Mouse (Mus musculus) adrenal gland, postnatal 4 days (tissue): ENCODE measurements around the gene Xirp2. TPM values are rescaled to one million over a fixed set of nuclear protein-coding genes. Genes with fewer than 3 reads are reported as not detected.
"Not testable (repeated sequence)": the region's sequence is repeated elsewhere in the genome, so short reads cannot be mapped to it uniquely, and the experiment has no call there.

Source experiments
- DNase-seq, 2 experiments: peaks; one replicate each; pipeline ENCODE4 v3.0.0; 2021 to 2022; ENCODE audit warnings: low spot score in 2 of 2, mixed read lengths in 2 of 2
- long read RNA-seq, 2 experiments: library from polyadenylated mRNA; stranded (forward); transcript quantifications; one replicate each; pipeline ENCODE4 v2.0.0; 2021
- total RNA-seq, 2 experiments: library from RNA; stranded (reverse); gene quantifications; 2 replicates each; pipeline ENCODE4 v1.2.3; 2021

The Xirp2 gene
- 1 to 10 TPM; 2.0 to 7.3 TPM for total RNA-seq
- long read RNA-seq, experiment 1, partial matches to known transcripts, result 1 of 1 reads
- long read RNA-seq, experiment 1, other reads (novel, unspliced or antisense), result 0 of 1 reads
- long read RNA-seq, experiment 2, partial matches to known transcripts, result 1 of 1 reads
- long read RNA-seq, experiment 2, other reads (novel, unspliced or antisense), result 0 of 1 reads

DNA sequence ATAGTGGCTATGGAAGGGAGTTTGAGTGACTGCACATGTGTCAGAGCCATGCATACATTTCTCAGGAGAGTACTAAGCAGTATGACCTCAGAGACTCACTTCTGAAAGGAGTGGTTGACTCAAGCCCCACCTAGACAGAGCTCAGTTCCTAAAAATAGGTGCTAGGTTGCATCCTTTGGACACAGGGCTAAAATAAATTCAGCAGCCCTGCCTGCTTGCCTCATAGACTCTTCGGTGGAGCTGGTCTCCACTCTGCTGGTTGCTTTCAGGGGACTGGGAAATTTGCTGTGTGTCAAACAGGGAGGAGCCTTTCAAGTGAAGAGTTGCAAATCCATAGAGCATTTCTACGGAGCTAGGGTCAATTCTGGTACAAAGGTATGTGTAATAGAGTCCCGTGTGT lies at the start of gene Xirp2:
TSS of gene Xirp2 (plus strand) at position 223 of the 400 bp plus-strand sequence.
- DNase-seq, result no peak

DNA sequence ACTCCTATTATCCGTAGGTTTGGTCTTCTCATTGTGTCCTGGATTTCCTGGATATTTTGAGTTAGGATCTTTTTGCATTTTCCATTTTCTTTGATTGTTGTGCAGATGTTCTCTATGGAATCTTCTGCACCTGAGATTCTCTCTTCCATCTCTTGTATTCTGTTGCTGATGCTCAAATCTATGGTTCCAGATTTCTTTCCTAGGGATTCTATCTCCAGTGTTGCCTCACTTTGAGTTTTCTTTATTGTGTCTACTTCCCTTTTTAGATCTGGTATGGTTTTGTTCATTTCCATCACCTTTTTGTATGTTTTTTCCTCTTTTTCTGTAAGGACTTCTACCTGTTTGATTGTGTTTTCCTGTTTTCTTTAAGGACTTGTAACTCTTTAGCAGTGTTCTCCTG lies 32.4 kb upstream of the Xirp2 start, which contains the start of gene Gm21830:
TSS of gene Gm21830 (plus strand) at position 301 of the 400 bp plus-strand sequence.
- not testable (repeated sequence) for DNase-seq

DNA sequence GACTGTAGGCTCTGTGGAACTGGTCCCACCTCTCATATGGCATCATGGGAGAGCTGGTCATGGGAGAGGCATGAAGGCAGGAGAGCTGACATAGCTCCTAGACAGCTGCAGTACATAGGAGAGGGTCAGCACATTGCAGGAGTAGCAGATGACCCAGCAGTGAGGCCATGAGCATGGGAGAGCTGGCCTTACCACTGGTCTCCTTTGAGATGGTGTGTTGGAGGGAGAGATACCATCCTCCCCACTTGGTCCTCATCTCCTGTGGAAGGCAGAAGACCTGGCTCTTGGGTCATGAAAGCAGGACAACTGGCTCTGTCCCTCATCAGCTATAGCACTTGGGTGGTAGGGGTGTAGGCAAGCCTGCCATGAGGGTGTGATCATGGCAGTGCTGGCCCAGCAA lies 24.9 kb upstream of the Xirp2 start:
- no peak for DNase-seq

DNA sequence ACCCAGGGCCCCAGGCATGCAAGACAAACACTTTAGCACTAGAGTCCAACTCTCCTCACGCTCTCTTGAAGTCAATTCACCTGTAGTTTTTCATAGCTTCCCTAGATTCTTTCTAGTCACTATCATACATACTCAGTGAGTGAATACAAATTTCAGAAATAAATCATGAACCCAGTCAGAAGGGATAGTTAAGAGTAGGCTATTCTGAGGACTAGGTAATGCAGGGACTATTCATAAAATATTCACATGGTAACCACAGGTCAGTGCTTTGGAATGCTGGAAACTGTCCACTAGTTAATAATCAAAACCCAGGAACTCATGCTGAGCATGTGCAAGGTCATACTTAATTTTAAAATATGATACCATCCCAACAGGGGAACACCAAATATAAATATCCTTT lies 23.0 kb upstream of the Xirp2 start:
- no peak for DNase-seq

DNA sequence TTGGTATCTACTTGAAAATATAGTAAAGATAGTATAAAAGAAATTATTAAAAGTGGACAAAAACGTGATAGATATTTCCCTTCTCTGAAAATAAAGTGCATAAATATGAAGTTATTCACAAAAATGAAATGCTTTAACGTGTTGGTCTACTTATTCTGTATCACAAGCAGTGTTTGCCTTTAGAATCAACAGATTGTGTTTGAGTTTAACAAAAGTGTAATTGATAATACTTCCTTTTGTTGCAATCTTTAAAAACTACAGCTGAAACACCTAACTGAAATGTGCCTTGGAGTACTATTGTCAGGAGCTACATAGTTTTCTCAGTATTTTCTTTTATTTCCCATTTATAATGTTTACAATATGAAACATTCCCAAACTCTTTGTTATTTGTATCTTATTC lies 12.7 kb upstream of the Xirp2 start, which contains the start of gene Gm26727:
TSS of gene Gm26727 (minus strand) at position 101 of the 400 bp plus-strand sequence.
- no peak for DNase-seq

DNA sequence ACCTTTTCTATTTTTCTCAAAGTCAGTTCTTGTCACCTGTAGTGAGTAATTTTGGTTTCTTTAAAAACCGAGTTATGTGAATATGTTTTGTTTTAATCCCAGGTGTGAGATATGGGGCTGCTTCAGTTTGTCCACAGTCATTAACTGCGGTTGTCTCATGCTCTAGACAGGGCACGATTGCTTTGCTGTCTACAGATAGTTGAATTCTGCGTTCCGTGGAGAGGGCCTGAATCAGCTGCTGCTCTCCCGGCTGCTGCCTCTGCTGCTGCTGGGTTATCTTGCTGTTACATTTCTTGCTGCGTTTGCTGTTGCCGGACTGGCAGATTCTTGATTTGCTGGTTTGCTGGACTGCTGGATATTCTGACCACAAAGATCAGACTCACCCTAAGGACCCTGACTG lies 7.5 kb upstream of the Xirp2 start:
- no peak for DNase-seq

DNA sequence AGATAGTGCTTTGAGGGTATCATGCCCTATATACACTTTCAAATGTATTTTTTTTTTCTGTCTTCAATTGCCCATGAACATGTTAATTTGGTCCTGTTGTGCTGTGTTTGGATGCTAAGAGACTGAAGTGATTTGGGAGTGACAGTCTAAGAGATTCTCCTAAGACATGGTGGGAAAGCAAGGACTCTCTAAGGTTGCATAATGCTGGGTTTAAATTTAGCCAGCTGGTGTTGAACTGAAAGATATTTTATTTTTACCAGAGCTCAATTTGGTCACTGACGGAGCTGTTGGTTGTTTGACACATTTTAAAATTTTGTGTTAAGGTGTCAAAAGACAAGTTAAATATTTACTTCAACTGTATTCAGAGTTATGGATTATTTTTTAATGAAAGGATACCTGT lies 970 bp downstream of the Xirp2 start:
- no peak for DNase-seq

DNA sequence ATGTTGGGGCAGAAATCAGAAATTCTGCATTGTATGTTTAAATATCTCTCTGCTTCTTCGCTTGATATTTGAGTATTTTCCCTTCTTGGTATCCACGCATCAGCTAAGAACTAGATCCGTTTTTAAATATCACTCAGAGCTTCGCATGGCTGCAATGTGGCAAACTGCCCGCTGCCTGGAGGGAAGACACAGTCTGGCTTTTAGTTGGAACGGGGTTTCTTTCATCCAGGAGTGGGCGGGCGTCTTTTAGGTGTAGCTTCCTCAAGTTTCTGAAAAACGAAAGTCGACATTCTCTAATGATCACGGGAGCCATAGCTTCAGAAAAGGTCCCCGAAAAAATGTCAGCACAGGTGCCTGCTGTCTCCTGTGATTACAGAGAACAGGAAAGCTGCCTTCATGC lies 1.4 kb downstream of the Xirp2 start:
- DNase-seq, result no peak

DNA sequence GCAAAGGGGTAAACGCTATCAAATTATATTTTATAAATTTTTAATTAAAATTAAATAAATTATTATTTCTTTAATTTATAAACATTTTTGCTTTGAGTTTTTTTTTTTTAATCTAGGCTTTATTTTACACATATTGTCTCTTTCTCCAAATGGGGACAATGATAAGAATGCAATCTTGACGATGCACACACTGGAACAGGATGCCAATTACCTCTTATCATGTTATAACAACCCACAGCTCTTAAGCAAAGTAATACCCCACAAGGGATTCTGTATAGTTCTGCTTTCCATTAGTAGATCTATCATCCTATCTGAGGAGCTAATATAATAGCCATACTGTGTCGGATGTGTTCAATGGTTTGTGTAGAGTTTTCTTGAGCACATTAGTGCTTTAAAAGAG lies 15.1 kb downstream of the Xirp2 start:
- no peak for DNase-seq

DNA sequence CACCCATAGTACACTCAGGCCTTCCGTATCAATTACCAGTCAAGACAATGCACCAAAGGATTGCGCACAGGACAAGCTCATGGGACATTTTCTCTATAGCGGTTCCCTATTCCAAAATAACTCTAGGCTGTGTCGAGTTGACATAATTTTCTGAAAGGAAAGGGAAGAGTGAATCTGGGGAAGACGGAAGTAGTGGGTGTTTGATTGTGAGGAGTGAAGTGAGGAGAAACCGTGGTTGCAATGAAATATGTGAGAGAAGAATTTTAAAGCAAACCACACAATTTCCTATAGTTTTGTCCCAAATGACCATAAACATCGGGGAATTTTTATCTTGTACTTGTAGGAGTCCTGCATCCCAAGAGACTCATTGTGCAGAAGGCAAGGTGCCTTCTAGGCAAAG lies 21.2 kb downstream of the Xirp2 start:
- DNase-seq, result no peak

DNA sequence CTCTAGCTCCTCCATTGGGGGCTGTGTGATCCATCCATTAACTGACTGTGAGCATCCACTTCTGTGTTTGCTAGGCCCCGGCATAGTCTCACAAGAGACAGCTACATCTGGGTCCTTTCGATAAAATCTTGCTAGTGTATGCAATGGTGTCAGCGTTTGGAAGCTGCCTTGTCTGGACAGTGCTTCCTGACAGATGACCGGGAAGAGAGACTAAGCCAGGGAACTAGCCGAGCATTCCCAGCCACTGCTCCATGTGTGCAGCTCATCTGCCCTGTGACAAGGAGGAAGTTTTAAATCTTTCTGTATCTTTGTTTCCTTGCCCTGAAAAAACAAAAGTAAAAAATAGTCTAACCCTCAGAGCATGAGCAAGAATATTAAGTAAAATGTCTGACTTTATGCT lies 24.2 kb downstream of the Xirp2 start:
- DNase-seq, result not testable (repeated sequence)

DNA sequence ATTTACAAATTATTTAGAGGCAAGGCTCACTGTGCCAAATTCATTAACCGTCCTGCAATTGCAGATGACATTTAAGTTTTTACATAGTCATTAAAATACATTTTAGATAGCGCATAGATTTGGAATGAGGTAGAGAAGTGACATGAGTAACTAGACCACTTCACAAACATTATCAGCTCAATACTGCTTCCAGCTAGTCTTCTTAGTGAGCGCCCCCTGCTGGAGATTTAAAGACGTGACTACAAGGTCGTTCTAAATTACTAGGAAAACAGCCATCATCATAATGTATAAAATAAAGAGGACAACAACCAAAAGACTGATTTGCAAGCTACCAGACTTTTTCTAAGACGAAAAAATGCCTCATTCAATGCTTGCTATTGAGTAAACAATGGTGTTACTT lies 32.0 kb downstream of the Xirp2 start:
- DNase-seq, result peak in 1 of 2 experiments; percentile 19

DNA sequence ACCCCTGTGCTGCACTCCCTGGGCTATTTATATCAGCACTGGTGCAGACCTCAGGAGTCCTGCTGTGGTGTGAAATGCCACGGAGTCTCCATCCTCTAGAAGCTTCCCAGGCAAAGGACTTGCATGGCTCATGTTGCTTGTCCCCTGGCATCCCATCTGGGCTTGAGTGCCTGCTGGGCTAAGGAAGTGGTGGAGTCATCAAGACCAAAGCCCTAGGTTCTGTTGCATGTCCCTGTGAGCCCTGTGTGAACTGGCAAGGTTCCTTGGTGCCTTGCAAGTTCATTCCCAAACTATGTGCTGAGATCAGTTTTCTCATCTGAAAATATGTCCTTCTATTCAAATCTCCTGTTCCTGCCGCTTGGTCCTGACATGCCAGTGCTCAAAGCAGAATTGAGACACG lies 35.2 kb downstream of the Xirp2 start:
- no peak for DNase-seq

DNA sequence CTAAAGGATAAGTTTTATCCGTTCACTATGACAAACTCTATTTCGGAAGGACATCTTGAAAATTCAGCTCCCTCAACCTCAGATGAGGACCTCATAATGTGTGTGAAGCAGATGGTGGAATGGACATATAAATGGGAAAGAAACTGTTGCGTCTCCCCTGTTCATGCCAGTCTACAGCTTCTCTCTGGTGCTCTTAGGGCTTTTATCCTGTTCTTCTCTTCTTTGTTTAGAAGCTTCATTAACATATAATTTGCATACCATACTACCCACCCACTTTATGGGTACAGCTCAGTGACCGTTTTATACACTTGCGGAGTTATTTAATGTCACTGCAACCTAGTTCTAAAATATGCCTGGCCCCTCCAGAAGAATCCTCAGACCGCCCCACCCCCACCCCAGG lies 40.9 kb downstream of the Xirp2 start:
- no peak for DNase-seq

DNA sequence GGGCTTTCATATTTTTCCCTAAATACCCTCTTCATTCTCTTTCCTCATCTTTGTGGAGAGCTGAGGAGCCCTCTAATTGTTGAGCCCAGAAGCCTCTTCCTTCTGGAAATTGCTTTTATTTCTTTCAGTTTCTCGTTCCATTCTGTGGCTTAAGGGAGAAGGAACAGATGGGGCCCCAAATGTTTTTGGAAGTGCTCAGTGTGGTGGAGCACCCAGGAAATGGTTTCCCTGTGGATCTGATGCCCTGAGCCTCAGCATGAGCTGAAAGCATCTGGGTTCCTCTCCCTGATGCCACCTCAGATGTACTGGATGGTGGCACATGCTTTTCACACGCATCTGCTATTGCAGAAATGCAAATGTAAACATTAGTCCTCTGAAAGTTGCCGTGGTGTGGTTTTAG lies 41.4 kb downstream of the Xirp2 start:
- DNase-seq, result no peak

DNA sequence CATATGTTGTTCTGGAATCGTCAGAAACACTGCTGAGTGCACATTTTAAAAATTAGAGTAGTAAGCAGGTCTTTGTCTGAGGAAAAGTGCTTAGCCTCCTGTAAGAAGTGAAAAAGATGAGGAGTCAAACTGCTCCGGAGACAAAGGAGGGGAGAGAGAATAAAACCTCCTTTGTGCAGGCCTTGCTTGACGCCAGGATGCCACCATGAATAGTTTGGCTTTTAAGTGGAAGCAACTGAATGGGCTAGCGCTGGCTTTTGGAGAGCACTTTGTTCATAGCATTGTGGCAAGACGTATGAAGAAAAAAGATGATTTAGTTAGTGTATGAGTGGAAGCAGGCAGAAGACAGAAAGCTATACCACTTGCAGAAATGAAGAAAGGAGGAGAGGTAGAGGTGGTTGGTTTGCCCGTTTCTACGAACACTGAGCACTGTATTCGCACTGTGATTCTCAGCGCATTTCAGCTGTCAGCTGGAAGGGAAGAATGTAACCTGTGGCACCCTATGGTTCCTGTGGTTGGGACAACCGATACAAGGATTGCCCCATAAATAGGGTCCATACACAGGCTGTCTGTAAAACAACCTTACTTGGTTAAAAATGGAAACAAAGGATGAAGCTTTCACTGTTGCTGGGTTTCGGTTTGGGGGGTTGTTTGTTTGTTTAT lies 42.8 kb downstream of the Xirp2 start:
- no peak for DNase-seq

DNA sequence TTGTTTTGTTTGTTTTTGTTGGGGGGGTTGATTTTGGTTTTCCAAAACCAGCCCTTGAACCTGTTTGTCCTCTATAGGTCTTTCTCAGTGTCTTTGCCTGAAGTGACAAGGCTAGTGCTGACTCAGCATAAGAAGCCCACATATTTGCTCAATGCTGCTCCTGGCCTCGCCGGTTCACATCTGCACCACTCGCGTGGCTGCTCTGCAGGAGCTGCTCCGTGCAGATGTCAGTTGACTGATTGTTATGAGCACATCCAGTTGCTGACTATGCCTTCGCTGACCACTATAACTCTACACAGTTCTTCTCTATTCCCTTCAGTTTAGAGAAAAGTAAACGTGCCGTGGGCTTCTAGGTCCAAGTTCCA lies 43.3 kb downstream of the Xirp2 start:
- DNase-seq, result no peak

DNA sequence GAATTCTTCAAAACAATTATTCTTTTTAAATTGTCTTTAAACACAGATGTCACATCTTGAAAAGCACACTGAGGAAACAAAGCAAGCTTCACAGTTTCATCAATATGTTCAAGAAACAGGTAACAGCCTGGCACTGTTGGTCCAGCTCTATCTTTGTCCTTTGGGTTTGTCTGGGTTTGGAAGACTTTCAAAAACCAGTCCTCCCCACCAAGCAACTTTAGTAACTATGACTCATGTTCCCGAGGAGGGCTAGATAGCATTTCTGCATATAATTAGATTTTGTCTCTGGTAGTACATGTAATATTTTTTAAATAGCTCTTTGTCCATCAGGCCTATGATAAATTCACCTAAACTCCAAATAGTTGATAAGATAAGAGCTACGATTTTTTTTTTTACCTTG lies 59.7 kb downstream of the Xirp2 start:
- DNase-seq, result no peak

DNA sequence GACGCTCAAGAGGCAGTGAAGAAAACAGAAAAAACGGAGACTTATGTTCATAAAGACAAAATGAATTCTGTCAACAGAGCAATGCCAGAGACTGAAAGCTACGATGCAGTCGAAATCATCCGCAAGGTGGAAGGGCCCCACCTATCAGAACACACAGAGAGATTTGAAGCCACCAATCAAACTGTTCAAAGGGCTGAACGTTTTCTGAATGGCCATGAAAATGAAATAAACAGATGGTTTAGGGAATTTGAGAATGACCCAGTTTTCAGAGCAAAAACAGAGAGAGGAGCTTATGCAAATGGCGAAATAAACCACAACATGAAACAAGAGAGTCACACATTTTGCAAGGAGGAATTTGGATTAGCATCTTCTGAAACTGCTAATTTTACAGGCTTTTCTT lies 70.6 kb downstream of the Xirp2 start:
- DNase-seq, result no peak

DNA sequence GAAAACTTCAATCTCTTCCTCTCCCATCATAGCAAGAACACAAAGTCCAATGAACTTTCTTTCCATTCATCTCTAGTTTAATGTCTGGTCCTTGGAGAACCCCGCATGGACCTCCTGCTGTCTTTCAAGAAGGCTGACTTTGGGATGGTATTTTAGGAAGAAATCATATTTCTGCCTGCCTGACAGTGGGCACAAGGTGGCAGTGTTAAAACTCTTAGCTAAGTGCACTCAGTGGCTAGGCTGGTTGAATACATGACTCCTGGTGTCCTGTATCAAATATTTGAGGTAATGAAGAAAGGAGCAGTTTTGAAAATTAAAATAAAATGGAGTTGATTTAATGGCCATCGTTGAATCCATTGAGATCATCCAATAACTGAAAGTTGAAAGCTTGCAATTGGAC lies 89.5 kb downstream of the Xirp2 start:
- no peak for DNase-seq

DNA sequence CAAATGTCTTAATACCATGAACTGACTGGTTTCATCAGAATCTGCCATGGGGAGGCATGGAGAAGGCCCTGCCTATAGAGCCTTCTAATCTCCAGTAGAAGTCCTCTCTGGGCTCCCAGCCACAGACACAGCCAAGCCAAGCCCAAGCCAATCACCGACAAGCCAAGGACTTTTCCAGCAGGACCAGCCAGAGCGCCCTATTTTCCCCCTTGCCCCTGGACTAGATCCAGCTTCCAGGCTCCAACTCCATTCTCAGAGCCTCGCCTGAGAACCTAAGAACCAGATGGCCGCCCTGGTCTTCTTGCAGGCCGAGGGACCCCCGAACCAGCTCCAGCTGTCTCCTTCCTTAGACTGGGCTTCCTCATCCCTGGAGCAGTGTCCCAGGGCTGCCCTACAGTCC lies 93.6 kb downstream of the Xirp2 start:
- no peak for DNase-seq

DNA sequence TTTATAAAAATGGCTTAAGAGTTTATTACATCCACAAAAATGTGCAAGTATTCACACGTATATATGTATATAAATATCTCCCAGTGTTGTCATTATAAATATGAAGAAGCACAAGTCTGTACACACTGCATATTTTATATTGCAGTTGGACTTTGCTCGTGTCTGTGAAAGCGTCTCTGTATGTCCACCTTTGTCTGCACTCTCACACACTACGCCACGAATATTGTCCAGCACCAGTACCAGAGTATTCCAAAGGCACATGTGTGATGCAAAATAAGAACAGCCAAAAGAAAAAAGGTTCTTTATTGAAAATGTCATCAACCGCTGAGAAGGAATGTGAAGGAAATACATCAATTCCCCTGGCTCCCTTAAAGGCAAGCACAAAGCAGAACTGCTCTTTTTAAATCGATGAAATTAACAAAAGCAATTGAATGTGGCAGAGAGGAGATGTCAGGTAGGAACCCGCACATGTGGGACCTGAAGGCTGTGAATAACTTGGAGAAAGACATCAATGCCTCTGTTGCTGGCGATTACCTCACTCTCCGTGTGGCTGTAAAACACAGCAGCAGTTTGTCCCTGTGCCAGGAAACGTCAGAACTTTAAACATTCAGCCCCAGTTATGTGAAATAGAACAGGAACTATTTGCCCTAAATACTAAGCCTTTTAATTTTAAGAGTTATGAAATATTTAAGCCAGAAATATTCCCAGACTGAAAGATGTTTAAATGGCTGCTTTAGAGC lies 96.3 kb downstream of the Xirp2 start:
- DNase-seq, result no peak

DNA sequence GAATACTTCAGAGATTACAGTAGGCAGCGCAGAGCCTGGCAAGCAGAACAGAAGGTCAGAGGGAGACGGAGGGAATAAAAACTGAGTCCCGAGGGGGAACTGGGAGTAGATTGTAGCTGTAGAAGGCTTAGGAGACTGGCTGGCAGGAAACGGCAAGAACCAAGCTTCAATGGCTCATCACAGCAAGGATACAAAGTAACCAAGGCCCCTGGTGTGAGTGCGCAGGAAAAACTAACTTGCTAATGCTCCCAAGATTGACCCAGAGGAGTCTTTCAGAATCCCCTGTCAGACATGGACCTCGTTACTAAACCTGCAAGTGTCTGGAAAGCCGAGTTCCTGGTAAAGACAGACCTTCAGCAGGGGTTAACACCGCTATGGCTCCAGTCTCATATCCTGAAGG lies 98.6 kb downstream of the Xirp2 start:
- no peak for DNase-seq
